Mouse (Mus musculus): Measurements from ENCODE around the gene Klf8.

The Klf8 gene

DNA sequence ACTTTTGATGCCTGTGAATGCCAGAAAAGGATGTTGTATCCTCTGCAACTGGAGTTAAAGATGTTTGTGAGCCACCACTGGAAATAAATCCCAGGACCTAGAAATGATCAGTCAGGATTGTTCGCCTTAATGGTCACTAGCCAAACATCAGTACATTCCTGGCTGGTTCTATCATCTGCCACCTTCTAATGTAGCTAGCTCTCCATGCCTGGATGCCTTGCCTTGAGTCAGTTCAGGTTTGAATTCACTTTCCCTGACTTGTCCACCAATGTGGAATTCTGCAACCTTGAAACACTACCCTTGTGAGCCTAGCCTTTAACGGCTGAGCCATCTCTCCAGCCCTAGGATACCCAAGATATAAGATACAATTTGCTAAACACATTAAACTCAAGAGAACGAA, 202.8 kb downstream of the Klf8 start:
- no peak for DNase-seq

Data from lung, adult 18-20 months (tissue).